Mouse (Mus musculus): ENCODE measurements around the gene Ddx25.

Gene Ddx25

DNA sequence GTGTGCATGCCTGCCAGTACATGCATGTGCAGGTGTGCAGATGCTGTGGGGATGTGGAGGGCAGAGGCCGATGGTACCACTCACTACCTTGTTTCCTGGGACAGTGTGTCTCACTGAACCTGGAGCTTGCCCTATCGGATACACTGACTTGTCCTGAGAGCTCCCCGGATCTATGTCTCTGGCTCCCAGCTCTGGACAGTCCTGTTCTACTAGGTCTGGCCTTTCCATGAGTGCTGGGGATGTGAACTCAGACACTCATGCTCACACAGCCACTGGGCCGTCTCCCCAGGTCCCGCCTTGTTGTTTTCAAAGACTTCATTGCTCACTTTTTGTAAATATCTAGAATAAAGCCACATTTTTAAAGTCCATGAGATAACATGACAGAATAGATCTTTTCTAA is 17.3 kb downstream of the Ddx25 start:
- DNase-seq = no peak

DNA sequence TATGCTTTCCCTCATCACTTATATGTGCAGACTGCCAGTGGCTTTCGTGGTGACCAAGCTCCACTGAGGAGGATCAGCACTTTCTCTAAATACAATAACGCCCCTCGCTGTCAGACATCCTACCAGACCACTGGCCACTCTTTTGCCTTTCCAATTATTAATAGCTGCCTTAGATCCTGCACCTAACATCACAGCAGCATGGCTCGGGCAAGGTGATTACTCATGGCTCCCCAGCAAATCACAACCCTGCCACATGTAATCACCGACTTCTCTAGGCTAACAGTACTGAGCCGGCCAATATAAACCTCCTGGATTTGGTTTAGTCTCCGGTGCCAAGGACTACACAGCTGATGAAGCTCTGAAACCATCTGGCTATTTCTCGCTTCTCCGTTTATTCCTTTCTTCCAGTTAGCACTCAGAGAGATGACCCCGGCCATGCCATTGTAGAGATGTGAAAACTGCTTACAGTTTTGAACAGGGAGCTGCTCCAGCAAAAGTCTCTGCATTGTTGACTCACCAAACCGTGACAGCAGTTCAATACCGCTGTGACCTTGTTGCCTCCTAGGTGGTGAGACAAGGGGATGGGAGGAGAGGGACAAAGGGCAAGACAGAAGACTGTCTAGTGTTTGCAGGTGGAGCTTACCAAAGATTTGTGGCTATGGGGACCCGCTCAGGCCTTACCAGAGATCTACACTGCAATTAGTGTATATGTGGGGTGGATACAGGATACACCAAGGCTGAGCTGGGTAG is 19.2 kb downstream of the Ddx25 start:
- DNase-seq = no peak

DNA sequence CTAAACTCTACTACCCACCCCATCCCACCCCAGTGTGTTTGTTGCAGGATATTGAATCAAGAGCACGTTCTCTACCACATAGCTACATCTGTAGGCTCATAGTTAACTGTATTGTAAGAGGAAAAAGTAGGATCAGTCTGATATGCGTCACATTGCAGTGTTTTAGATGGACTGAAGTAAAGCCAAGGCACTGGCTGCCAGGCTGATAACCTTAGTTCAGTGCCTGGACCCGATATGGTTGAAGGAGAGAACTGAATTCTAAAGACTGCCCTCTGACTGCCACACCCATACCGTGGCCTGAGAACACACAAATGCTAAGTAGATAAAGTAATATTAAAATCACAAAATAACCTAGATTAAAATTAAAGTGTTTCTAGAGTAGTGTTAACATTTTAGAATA is 22.5 kb downstream of the Ddx25 start:
- no peak for DNase-seq

DNA sequence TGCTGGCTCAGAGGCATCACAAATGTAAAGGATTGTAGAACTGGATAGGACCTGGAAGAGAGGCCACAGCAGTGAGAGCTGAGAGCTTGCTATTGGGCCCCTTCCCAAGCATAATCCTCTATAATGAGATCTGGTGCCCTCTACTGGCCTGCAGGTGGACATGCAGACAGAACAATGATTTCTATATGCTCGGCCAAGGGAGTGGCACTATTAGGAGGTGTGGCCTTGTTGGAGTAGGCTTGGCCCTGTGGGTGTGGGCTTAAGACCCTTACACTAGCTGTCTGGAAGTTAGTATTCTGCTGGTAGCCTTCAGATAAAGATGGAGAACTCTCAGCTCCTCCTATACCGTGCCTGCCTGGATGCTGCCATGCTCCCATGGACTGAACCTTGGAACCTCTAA is 23.2 kb downstream of the Ddx25 start:
- peak; percentile 36 to 63 for DNase-seq

DNA sequence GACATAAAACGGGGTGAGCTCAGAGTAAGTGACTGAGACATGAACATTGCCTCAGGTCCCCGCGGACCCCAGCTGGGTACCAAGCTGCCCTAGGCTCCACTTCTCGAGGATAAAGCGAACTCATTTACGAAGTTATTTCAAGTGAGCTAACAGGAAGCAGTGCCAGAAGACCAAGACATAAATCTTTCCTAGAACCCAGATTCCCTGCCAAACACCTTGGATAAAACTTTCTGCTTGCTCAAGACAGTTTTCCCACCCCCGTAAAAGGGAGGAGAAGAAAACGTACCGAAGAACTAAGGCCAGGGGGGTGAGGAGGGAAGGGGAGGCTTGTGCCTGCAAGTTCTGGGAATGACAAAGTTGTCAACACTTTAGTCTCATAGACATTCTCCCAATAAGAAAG is 25.1 kb downstream of the Ddx25 start:
- no peak for DNase-seq

DNA sequence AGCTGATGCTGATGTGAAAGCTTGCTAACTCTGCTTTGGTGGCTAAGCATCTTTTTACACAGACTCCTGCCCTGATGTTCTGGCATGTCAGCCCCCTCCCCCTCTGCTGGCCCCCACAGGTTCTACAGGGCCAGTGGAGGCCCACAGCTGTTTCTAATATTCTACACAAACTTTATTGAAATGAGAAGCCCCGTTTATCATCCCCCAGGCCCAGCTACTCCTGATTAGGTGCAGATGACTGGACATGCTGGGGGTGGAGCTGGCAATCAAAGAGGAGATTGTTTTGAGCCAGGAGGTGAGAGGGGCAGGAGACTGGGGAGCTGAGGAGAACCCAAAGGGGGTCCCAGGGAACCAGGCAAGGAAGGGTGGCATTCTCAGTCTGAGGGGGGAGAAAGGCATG is 28.5 kb downstream of the Ddx25 start:
- no peak for DNase-seq

DNA sequence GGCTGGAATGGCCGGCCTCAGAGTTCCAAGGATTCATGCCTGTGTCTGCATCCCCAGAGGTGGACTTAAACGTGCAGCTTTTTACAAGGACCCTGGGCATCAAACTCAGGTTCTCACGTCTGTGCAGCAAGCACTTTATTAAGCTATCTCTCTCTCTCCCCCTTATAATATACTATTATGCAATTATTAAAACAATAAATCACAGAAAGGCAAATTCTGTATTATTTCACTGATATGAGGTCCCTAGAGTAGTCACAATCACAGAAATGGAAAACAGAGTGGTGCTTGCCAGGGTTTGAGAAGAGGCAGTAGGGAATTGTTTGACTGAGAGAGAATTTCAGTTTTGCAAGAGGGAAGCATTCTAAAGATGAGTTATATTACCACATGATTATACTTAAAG is 29.2 kb downstream of the Ddx25 start:
- no peak for DNase-seq

DNA sequence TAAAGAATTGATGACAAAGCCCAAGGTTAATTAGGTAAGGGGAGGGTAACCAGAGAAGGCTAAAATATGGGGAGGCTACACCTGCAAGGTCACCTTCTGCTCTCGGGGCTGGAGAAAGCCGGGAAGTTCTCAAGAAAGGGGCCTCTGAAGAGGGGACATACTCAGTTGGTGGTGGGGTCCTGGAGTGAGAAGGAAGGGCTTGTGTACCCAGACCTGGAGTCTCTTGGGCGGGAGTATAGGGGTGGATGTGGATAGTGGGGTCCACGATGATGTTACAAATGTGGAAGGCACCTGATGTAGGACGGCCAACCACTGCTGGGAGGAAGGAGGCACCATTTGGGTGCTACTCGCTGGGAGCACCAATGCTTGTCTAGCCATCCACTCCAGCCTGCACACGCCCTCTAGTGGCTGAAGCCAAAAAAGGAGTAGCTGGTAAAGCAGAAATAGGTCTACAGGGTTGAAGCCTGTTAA is 34.4 kb downstream of the Ddx25 start:
- peak; percentile 77 to 78 for DNase-seq

DNA sequence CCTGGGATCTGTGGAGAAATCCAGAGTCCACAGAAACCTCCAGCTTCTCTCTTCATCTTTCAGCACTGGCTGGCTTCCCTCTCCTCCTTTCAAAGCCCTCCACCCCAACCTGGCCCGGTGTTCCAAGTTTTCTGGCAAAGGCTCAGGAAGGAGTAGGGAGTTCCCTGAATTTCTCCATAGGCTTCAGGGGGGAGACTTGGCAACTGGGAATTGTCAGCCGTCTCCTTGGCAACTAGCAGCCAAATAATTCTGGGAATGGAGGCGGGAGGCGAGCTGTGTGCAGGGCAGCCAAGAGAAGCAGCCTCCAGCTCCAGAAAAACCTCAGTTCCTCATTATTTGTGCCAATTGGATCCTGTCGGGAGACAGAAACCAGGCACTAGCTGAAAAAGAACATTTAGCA is 34.8 kb downstream of the Ddx25 start:
- peak; percentile 32 to 37 for DNase-seq

DNA sequence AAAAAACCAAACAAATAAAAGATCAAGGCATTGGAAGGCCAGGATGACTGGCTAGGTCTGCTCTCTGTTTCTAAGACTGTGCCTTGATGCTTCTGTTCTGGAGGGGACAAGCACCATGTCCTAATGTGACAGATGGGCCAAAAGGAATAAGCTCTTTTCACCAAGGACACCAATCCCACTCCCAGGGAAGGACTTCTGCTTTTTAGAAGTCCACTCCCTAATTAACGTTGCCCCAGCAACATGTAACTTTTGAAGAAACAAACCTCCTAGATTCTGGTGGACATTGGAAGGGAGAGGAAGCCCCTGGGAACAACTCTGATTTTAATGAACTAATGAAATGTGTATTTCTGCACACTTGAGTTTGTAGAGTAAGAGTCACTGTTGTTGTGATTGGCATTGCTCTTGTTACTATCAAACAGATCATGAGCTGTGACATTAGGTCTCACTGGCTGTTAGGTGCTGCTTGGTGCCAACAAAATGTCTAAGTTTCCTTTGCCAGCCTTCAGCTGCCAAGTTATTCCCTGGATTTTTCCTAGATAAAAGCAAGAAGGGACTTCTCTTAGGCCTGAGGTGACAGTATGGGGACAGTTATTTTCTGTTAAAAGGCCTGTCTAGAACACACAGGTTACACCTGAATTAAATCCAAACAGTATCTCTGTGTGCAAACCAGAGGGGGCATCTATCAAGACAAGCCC is 35.4 kb downstream of the Ddx25 start:
- DNase-seq = no peak

DNA sequence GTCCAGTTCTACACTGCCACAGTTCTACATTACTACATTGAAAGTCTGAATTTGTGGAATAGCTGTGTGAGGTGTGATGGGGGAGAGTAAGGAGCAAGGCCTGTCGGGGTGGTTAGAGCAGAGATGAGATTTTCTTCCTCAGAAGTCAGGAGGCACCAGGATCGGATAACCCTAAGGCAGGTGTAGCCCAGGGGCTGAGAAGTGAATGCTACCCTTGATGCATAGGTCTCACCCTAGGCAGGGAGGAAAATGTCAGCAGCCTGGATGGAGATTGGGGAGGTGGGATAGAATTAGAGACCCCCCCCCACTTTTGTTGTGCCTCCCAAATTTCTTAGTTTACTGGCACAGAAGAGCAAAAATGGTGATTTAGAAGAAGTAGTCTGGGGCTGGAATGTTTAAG is 36.1 kb downstream of the Ddx25 start:
- no peak for DNase-seq

DNA sequence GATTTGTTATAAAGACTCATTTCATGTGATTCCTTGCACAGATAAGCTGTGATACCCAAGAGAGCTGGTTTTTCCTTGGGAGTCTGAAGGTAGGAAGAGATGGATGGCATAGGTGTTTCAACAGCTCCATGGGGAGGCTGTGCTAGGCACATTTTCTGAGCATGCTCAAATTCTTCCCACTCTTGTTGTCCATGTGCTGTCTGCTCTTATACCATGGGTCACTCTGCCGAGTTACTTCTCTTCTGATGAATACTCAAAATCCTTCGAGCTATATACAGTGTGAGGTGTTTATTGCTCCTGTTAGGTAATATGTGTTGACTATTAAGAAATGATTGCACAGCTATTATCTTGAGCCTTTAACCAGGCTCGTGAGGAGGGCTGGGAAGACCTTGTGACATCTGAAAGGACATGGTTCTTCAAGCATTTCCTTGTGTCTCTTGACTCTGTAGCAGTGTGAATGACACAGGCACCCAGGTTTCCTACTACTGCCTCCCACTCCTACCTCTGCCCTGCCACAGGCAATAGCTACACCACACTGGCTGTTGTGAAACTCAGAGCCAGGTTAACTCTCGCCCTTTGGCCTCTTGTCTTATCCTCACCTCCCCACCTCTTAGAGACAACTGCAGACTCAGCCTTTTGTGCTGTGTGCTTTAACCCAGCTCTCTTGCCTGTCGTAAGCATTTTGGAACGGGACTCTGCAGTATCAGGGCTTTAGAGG is 37.5 kb downstream of the Ddx25 start:
- no peak for DNase-seq

DNA sequence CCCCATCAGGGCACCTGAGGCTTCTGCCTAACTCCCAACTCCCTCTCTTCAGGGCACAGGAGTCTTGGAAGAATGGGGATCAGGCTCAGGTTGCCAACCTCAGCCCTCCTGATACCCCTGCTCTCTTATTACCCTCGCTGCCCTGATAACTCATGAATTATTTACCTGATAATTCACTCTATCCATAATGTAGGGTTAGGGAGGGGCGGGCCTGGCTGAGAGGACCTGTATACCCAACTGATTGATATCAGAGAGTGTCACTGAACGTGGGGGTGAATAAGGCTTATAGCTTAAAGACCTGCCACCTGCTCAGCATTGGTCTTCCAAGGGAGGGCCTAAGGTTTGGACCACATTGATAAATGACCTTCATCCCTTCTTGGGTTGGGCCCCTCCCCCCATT is 40.2 kb downstream of the Ddx25 start, which contains the start of gene Gm1113:
Gm1113 (minus strand) TSS at position 101 of the 400 bp plus-strand sequence.
- DNase-seq = no peak

DNA sequence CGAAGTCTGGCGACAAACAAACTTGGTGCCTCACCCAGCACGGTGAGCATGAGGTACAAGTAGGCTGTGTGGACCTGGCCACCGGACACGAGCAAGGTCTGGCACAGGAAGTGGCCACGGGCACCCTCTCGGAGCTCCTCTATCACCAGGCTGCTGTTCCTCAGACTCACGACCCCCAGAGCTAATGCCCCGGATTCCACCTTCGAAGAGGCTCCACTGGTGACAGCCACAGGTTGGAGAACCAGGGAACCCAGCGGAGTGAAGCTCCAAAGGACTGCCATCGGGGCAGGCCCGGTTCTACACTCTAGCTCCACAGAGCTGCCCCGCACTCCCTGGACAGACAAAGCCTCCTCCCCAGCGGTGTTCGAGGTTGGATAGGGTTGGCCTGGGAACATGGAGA is 41.6 kb downstream of the Ddx25 start:
- DNase-seq = no peak

DNA sequence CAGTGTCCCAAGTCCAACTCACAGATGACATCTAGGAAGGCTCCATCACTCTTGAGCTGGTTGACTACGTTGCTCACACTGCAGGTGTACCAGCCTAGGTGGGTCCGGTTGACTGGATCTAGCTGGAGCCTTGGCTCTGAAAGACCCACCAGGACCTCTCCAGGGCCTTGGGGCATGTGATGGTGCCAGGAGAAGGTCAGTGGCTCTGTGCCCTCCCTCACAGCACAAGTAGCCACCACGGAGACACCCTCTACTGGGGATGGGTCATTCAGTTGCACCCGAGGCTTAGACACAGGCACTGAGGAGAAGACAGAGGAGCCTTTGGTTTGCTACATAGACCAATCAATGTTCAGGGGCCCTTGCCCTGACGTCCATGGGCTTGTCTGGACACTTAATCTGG is 42.1 kb downstream of the Ddx25 start:
- no peak for DNase-seq

DNA sequence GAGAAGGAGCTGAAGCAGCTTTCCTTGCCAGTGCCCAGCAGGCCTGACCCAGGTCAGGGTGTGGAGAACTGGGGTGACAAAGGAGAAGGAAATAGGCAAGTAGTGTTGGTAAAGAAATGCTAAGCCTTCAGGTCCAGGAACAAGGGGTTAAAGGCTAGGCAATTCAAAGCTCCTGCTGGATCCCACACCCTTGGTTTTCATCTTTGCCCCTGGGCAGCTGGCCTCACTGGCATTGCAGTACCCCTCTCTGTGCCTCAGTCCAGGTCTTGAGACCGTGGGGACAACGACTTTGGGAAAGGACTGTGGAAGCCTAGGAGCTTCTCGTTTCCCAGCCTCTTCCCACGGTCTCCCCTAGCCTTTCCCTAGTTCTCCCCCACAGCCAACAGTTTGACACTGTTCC is 44.4 kb downstream of the Ddx25 start:
- DNase-seq = no peak

DNA sequence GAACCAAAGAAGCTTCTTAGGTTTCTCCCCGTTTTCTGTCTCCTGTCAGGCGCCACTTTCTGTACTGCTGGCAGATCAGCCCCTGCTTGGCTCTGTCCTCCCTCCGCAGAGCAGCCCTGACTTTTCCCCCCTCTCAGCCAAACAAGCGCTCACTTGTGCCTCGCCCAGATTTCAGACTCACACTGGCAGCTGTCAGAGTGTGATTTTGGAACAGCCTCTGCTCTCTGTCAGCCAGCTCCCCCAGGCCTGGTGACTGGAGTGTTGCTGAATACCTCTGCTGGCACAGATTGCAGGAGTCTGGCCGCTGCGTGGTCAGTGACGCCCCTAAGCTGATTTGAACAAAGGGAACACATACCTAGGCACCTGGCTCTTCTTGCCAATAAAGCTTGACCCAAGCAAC is 50.1 kb downstream of the Ddx25 start:
- peak in 1 of 2 experiments; percentile 20 for DNase-seq

DNA sequence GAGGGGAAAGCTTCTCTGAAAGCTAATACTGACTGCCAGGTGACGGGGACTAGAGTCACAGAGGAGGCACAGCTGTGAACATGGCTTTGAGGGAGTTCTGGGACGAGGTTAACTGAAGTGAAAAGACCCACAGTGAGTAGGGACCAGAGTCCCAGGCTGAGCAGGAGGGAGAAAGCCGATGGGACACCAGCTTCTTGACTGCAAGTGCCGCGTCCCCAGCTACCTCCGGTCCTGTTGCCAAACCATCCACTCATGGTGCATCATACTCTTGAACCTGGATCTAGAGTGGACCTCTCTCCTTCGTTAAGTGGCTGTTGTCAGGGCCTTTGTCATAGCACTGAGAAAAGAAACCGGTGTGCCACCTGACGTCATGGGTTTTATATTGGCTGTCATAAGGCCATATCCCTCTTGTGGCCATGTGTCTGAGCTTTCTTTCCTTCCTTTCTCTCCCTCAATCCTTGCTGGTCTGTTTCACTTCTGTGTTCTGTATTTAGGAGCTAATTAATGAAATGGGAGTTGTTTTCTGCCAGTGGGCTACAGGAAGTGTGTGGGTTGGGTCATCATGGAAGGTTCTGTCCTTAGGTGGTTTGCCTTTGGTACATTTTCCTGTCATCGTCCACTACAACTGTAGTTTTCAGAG is 55.8 kb downstream of the Ddx25 start:
- DNase-seq = no peak

DNA sequence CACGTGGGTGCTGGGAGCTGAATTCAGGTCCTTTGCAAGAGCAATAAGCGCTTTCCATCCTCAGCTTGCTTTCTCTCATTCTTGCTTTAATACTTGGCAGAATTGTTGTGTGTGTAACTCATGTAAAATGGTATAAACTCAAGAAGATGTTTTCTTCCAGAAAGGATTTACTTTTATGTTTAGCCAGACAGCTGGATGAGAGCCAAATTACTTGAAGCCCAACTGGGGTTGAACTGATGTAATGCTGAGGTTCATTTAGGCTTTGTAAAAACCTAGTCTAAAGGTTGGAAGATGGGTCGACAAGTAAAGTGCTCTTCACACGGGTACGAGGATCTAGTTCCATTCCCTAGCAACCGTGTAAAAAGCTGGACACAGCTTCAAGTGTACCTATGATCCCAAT is 58.4 kb downstream of the Ddx25 start:
- DNase-seq = no peak

DNA sequence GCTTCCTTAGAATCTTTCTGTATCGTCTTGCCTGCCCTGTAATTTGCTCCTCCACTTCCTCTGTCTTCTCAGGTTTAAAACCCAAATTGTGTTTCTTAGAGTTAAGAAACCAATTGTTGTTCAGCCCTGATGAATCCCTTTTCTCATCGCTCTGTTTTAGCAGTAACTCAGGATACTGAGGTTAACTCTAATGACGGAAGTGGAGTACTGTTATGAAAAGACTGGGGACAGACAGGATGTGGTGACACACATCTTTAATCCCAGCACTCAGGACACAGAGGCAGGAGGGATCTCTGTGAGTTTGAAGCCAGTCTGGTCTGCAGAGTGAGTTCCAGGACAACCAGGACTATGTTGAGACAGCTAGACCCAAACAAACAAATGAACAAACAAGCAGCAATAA is 62.9 kb downstream of the Ddx25 start:
- DNase-seq = no peak

DNA sequence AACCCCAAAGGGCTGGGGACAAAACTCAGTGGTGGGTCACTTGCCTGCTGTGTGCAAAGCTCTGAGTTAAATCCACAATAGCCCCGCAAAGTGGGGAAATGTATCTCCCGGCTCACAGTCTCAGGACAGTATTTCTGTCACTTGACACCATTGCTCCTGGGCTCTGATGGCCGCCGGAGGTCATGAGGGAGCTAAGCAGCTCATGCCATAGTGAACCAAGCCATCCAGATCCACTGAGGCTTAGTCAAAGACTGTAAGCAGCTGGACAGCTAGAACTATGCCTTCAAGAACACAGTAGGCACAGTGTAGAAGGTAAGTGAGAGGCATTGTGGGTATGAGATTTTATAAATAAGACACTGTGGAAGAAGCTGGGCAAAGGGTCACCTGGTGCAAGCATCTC is 63.4 kb downstream of the Ddx25 start:
- DNase-seq = no peak

DNA sequence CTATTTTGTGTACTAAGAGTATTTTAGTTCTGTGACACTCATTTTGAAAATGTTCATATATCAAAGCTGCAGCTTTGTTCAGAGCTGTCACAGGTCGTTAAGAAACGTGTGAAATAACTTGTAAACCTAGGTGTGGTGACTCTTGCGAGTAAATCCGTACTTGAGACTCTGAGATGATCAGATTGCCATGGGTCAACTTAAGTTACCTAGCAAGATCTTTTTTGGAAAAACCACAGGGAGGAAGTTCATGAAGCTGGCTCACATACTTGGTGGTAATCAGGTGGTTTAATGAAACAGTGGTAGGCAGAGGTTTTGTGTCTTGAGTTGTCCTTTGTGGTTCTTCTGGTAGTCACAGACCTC is 64.6 kb downstream of the Ddx25 start:
- DNase-seq = no peak

DNA sequence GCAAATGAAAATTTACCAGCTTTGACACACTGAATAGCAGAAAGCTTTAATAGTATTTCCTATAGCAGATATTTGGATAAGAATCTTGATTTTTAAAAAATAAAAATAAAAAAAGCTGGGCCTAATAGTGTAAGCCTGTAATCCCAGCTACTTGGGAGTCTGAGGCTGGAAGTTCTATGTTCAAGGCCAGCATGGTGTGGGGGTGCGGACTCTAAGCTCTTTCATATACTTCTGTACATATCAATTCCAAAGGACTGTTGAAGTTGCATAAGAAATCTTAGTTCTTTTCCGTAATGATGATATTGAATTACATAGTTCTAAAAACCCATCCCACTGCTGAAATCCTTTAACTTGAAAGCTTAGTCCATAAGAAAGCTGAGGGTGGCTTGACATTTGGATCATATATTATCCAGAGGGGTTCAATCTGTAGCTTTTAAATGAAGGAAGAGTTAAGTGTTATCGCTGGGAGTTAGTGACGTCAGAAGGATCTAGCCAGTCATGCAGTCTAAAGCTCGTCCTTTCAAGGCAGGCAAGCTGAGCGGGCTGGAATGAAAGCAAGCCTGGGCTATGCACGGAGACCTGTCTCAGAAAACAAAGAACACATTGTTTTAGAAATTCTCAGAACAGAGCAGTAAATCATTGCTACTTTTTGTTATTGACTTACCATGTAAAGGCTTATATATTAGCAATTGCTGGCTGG is 65.1 kb downstream of the Ddx25 start:
- no peak for DNase-seq

Measured in cerebellum, postnatal 36 days (tissue).